Mouse (Mus musculus) spleen, adult 2 months (tissue): Measurements from ENCODE around the gene Hdac9.

ENCODE experiments used
- CTCF ChIP-seq: fragments of 200-500 bp; IDR thresholded peaks from 2 replicates; pipeline ENCODE4 v1.5.1; 2011; ENCODE audit warnings: mild to moderate bottlenecking, inconsistent platforms; ENCODE audit not compliant: insufficient read depth, insufficient read length, insufficient replicate concordance; ENCODE audit errors: extremely low read depth
- POLR2A ChIP-seq: fragments of 200-500 bp; IDR thresholded peaks from 2 replicates; pipeline ENCODE4 v1.6.1; 2011; ENCODE audit warnings: low read depth, low read length, inconsistent platforms

GRCm38 (mm10) chr12:34836085-34836484 lies 80.8 kb downstream of the Hdac9 start:
- no peak for TF ChIP-seq CTCF
- no peak for TF ChIP-seq POLR2A
